Mouse (Mus musculus): ENCODE data around the gene Eif2b5. TPM values are rescaled to one million over a fixed set of nuclear protein-coding genes. Genes with fewer than 3 reads are reported as not detected.
"Not testable (repeated sequence)": the region's sequence is repeated elsewhere in the genome, so short reads cannot be mapped to it uniquely, and the experiment has no call there.

The Eif2b5 gene
- total RNA-seq (2021) = 10 to 100 TPM; 49.7 to 50.1 TPM

DNA sequence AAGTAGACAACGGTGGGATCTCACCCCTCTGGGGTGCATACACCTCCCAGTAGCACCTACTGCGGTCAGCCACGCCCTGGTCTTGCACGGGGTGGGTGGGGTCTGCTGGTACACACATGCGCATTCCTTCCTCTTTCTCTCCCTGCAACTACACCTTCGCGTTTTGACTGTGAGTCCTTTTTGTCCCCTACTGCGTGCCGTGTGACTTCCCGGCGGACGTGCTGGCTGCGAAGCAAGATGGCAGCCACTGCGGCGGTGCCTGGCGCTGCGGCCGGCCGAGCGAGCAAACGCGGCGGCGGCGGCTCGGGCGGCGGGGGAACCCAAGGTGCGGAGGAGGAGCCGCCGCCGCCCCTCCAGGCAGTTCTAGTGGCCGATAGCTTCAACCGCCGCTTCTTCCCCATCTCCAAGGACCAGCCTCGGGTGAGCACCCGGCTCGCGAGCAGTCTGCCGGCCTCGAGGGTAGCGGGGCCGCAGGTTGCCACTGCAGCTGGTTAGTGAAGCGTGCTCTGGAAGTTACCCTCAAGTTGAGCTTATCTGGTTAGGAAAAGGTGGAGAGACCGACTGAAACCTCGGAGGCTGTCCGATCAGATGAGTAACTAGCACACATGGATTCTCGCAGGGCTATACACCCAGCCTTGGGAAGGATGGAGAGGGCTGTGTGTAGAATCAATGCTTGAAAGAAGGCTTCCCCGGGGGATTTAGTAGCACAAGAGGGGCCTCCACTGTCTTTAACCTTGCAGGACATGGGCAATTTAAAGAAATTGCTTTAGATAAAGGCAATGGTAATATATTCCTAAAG, at the start of gene Eif2b5:
Gene Eif2b5 (plus strand): TSS at position 141 of the 799 bp plus-strand sequence.
- peak; percentile 94 to 95 for DNase-seq

DNA sequence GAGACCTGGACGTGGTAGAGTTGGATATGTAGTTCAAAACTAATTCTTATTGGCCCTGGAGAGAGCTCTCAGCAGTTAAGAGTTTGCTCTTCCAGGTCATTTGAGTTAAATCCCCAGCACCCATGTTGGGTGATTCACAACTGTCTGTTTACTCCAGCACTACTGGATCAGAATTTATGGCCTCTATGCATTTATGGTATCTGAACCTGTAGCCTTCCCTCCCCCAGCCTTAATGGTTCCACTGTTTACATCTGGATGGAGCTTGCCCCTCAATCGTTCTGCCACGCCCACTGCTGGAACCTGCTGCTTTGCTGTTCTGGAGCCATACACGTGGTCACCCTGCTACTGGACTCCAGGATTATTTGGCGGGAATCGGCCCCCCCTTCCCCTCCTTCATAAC, 46.8 kb upstream of the Eif2b5 start:
- no peak for DNase-seq

- DNase-seq = no peak
These were observed 44.4 kb upstream of the Eif2b5 start for GRCm38 (mm10) chr16:20454155-20454654.

- DNase-seq = no peak
These were observed 42.5 kb upstream of the Eif2b5 start for GRCm38 (mm10) chr16:20456106-20456505.

DNA sequence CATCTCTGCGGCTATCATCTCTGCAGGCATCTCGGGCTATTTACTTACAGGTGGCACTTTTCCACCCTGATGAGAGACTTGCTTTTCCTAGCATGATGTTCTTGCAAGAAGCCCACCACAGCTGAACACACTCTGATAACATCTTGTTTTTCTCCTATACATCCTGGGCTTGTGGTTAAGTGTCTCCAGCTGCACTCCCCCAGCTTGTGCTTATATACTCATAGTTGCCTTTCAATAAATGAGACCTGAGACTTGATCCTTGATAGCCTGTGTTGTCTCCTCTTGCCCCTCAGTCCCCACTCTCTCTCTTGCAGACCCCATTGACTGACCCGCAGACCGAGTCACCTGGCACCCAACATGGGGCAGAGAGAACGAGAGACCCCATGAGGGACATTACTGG, 39.9 kb upstream of the Eif2b5 start:
- not testable (repeated sequence) for DNase-seq

GRCm38 (mm10) chr16:20464725-20465124, 33.9 kb upstream of the Eif2b5 start:
- DNase-seq = no peak

DNA sequence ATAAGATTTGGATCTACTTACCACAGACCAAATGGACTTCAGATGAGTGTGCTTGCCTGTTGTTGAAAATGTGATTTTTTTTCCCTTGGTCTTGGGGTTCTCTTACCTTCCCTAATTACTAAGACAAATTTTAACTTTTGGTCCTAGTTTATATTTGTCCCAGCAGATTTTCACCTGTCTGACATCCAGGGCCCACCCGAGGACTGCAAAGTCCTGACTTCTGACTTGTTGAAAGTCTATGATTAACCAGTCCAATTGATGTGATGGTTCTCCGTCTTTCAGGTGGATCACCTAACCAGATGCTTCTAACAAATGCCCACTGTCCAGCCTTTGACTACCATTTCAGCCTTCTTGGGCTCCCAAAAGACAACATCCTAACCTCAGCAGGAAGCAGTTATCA, 27.6 kb upstream of the Eif2b5 start:
- no peak for DNase-seq

- DNase-seq = no peak
These were observed 26.9 kb upstream of the Eif2b5 start for GRCm38 (mm10) chr16:20471686-20472085.

GRCm38 (mm10) chr16:20473748-20474147, 24.9 kb upstream of the Eif2b5 start:
- DNase-seq = no peak

DNA sequence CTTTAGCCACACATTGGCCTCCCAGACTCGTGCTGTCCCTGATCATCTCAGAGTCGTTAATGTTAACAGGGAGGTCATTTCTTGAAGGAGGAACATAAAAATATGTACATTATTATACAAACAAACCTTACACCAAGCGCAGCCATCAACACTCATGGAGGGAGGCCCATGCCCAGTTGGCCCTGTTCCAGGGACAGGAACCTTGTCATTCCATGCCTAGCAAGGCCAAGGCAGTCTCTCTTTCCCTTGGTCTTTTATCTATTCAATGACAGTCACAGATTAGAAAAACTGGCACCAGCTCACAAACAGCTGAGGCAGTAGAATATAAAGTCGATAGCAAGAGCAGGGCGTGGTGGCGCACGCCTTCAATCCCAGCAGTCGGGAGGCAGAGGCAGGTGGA, 24.4 kb upstream of the Eif2b5 start:
- DNase-seq = no peak

DNA sequence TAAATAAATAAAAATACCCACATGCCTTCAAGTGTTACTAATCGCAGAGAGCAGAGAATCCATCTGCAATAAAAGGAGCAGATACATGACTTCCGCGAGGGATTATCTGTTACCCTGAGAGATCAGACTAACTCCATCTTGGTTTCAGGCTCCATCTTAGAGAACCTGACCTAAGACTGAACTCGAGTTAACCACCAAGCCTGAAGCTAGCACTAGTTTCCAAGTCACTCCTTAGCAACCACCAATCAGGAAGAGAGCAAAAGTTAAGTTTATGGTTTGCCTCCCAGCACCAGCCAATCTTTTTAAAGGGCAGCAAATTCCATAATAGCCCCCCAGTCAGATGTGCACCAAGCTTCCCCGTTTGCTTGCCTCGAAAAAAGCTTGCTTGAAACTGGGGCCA, 23.8 kb upstream of the Eif2b5 start:
- DNase-seq = no peak

DNA sequence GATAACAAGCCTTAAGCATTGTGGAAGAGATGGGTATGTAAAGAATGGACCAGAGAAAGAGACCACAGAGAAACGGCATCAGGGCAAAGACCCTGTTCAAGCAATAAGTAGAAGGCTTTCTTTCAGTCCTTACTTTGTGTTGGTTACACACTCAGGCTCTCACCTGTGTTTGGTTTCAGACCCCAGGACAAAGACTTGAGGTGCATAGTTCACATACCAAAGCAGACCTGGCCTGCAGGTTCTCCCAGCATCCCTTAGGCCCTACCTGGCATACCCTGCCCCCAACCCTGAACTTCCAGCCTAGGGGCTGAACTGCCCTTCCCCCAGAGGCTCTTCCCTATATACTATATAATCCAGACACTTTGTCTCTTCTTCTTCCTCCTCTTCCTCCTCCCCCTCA, 23.3 kb upstream of the Eif2b5 start:
- no peak for DNase-seq

DNA sequence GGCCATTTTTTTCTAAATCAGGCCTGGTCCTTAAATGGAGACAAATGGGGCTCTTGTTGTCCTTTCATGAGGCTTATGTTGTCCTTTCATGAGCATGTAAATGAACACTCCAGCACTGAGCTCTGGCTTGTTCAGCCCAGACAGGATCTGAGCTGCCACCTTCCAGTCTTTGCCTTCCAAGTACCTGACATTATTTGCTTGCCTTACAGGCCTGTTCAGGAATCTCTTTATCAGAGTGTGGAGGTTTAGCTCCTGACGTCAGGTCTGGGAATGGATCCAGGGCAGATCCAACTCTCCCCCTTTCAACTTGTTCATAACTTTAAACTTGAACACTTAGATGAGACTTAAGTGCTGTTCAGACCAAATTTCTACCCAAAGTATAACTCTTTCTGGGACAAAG, 21.8 kb upstream of the Eif2b5 start:
- DNase-seq = no peak

- no peak for DNase-seq
These were observed 21.3 kb upstream of the Eif2b5 start for GRCm38 (mm10) chr16:20477270-20477669.

GRCm38 (mm10) chr16:20478504-20478903, 20.1 kb upstream of the Eif2b5 start:
- no peak for DNase-seq

DNA sequence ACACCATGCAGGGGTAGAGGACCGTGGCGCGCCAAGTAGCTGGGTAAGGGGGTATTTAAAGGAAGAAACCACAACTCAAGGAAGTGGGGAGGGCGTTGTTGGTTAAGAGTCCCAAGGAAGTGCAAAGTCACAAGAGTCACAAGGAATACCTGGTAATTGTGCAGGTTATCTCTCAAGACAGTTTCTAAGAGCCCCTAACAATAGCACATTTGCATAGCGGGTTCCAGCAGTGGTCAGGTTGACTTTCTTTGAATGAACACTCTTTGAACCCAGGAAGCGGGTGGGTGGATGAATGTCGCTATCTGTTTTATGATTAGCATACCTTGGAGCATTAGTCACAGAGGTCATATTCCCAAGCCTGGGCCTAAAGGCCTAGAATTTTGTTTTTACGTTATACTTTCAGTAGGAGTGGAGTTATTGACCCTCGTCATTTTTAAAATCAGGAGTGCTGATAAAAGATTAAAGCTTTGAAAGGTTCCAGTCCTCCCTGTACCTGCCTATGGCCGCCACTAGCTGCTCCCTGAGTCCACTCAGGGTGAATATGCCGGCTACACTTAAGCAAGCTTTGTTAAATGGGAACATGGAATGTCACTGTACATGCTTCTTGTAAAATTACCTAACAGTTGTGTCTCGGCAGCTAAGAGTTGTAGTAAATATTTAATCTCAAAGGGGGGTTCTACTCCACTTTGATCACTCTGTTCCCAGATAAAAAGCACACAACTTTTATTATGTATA, 19.4 kb upstream of the Eif2b5 start:
- not testable (repeated sequence) for DNase-seq

- DNase-seq = no peak
These were observed 18.5 kb upstream of the Eif2b5 start for GRCm38 (mm10) chr16:20480115-20480514.

DNA sequence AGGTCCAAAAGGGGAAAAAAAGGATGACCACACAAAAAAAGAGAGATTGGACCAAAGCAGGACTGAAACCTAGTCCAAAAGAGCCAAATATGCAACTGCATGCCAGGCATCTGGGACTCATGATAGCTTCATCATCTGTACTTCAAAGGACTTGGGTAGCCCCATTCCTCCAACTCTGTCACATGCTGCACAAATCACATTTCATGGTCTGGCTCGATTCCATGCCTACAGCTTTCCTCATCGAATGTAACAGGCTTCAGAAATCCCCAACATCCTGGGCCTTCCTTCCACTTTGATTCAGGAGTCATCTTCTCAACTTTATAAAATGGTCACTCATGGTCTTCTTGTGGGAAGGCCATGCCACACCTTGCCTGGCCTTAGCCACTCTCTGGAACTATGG, 16.9 kb upstream of the Eif2b5 start:
- DNase-seq = no peak

DNA sequence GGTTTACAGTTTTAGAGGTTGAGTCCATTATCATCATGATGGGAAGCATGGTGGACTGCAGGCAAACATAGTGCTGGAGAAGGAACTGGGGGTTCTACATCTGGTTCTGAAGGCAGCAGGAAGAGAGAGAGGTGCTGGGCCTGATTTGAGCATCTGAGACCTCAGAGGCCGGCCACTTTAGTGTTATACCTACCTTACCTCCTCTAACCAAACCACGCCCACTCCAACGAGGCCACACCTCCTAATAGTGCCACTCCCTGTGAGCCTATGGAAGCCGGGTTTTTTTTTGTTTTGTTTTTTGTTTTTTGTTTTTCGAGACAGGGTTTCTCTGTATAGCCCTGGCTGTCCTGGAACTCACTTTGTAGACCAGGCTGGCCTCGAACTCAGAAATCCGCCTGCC, 14.9 kb upstream of the Eif2b5 start:
- not testable (repeated sequence) for DNase-seq

DNA sequence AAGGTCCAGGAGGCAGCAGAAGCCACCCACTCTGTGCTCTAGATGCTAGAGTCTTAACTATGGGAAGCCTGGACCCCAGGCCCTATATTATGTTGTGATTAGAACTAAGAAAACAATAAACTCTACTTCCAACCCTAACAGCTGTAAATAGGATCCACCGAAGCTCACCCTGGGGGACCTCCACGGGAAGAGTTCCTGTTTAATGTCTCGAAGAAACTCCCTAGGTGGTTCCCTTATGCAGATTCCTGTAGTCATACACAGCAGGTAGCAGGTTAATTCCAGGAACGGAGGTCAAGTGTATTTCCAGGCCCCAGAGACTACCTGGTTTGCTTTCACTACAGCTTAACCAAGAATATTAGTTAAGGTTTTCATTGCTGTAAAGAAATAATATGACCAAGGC, 13.6 kb upstream of the Eif2b5 start:
- no peak for DNase-seq

- no peak for DNase-seq
These were observed 12.6 kb upstream of the Eif2b5 start for GRCm38 (mm10) chr16:20486048-20486447.

- DNase-seq = no peak
These were observed 10.5 kb upstream of the Eif2b5 start for GRCm38 (mm10) chr16:20488151-20488550.

DNA sequence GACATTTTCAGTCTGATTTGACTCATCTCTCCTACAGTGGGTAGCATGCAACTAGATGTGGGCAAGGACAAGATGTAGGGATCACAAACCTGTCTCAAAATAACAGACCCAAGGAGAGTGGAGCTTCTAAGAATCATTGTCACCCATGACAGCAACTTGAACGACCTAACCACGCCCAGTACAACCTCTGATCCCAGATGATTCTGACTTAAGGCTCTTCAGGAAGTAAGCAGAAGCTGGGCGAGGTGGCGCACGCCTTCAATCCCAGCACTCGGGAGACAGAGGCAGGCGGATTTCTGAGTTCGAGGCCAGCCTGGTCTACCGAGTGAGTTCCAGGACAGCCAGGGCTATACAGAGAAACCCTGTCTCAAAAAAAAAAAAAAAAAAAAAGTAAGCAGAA, 9.9 kb upstream of the Eif2b5 start:
- DNase-seq = not testable (repeated sequence)

DNA sequence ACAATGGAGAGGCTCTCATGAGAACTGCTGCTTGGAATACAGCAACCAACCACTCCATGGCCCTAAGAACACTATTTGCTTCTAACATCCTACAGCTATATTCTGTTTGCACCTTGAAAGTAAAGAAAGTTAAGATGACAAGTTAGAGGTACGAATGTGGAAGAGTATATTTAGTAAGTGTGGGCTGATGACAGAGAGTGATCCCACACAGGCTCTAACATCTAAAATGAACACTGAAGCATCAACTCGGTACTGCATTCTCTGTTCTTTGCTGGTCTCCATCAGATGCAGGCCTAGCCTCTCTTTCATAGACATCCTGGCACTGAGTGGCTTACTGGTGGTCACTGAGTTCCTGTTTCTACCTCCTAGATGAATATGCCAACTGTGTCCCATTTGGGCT, 9.4 kb upstream of the Eif2b5 start:
- DNase-seq = no peak

Data from layer of hippocampus, postnatal 36 days (tissue).